Mouse (Mus musculus): ENCODE measurements at regions not wholly inside any gene's neighbourhood (a gene's known extent, or its start where the extent isn't known, plus 50 kb on each side); places are given as distances from the start of the nearest gene placed in this dataset.
"Not testable (repeated sequence)": the region's sequence is repeated elsewhere in the genome, so short reads cannot be mapped to it uniquely, and the experiment has no call there.

DNA sequence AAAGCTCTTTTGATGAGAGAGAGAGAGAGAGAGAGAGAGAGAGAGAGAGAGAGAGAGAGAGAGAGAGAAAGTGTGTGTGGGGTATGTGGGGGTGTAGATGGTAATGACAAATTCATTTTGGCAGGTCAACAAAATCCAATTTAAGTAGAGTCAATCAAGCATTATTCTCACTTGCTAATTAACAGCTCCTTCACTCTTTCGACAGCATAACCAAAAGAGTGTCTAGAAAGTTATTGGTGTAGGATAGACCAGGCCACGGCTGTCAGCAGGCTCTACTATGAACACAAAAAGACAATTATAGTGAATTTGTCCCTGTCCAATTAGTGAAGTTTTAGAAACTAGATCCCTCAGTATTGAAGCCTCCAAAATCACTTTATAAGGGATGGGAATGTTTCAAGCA is 378.2 kb downstream of the Pcdh20 start:
- peak; percentile 62 for ATAC-seq (ENCODE audit: low TSS enrichment)

DNA sequence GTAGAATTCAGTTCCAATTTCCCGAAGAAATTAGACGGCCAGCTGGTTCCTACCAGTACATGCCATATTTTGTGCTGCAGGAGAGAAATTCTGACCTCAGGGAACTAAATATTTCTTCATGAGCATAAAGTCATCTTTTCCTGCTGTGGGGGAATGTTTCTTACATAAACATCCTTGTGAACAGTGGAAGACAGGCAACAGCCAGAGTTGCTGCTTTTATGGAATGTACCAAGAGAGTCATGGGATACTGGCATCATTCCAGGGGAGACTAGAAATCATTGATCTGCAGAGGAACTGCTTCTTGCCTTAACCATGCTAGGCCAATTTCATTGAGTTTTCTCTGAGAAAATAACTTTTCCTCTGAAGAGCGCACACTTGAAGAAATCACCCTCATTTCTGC is 386.3 kb downstream of the Pcdh20 start:
- ATAC-seq (ENCODE audit: low TSS enrichment): no peak

DNA sequence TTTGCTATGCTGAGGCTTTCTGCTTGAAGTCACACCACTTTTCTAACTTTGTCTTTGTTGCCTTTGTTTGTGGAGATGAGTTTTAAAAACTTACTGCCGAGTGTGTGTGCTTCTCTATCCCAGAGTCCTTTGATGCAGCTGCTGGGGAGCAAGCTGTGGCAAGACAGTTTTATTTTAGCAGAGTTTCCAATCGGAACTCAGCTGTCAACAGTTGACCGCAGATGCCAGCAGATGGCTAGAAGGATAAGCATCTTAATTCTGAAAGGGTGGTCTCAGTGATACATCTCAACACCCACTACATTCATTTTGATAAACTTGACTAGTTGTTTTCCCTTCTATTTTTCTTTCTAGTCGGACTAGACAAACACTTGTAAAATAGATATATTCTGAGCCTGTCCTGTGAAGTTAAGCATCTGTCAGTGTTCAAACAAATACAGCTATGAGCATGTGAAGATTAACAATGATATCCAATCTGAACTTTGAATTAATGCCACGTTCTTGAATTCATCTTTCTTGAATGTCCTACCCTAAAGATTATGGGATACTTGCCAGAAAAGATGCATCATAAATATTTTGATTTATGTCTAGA is 398.2 kb downstream of the Pcdh20 start:
- no peak for ATAC-seq (ENCODE audit: low TSS enrichment)

DNA sequence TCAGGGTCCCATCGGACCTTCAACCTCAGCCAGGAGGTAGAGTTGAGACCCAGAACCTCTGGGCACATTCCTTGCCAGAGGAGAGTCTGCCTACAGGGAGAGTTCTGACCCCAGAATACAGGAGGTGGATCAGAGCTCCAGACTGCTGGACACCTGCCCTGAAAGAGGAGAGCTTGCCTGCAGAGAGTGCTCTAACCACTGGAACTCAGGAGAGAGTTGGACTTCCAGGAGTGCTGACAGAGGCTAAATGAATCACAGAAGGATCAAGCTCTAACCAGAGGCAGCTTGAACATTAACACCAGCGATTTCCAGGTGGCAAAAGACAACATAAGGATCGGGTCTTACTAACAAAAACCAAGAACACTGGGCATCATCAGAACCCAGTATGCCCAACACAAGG is 423.6 kb downstream of the Pcdh20 start:
- not testable (repeated sequence) for ATAC-seq (ENCODE audit: low TSS enrichment)

DNA sequence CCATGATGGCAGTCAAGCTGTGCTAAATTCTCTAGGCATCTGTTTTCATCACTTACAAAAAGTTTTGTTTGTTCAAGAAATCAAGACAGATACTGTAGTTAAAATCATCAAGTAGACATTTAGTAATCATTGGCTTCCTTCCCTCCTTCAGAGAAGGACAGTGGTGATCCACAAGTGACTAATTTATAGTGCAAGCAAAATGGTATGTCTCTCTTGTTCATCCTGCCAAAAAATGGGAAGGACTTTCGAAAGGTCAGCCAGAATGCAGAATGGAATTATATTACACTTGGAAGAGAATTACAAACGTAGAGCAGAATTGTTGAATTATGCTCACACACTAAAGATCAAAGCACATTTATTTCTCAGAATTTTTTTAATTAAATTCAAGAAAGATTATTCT is 457.3 kb downstream of the Pcdh20 start:
- no peak for ATAC-seq (ENCODE audit: low TSS enrichment)

DNA sequence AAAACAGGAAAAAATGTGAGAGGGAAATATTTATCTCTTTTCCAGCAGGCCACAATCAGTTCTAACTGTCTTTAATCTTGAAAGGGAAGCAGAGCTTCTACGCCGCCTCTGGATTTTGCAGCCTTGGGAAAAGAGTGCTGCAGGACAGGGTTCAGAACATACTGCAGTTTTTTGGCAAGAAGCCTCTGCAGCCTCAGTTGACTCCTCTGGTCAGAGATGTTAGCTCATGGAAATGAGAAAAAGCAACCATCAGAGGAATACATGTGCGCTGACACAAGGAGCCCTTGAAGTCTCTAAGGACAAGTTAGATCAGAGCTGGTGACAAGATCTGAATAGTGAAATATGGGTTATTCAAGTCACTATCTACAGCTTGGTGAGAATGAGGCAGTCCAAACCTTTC is 458.0 kb downstream of the Pcdh20 start:
- ATAC-seq (ENCODE audit: low TSS enrichment): no peak

DNA sequence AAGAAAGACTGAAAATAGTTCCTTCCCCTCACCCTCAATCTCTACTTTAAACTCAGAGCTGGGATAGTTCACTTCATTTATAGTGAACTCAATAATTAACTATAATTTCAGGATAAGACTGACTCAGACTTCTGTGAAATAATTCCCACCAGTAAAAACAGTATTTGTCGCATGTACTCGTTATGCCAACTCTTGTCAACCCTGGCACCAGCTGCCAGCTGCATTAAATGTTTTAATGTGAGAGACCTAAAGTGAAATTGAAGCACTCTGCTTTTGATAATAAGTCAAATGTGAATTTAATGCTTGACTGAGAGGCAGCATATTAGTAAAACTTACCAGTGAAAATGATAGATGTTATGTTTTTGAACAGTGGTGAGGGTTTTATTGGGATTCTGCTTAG is 474.6 kb downstream of the Pcdh20 start:
- no peak for ATAC-seq (ENCODE audit: low TSS enrichment)

All from frontal cortex, adult (tissue).